Mouse (Mus musculus) C2C12 (cell line): ENCODE measurements at regions not wholly inside any gene's neighbourhood (a gene's known extent, or its start where the extent isn't known, plus 50 kb on each side); places are given as distances from the start of the nearest gene placed in this dataset.

Source experiments
- H3K27me3 ChIP-seq: one replicate; pipeline ENCODE4 v1.6.1; 2011; ENCODE audit not compliant: control insufficient read depth, insufficient read depth, insufficient read length
- H3K36me3 ChIP-seq: one replicate; pipeline ENCODE4 v1.6.1; 2011; ENCODE audit not compliant: control insufficient read depth, insufficient read depth
- H3K4me3 ChIP-seq: one replicate; pipeline ENCODE4 v1.5.1; 2011; ENCODE audit warnings: mild to moderate bottlenecking, control low read depth; ENCODE audit not compliant: poor library complexity, insufficient read depth, severe bottlenecking
- H3K79me2 ChIP-seq: one replicate; pipeline ENCODE4 v1.6.1; 2011; ENCODE audit not compliant: control insufficient read depth, insufficient read depth
- H3K79me3 ChIP-seq: one replicate; pipeline ENCODE4 v1.6.1; 2011; ENCODE audit warnings: low read depth, control low read depth
- H3ac ChIP-seq: one replicate; pipeline ENCODE3; 2011; ENCODE audit warnings: low read depth; ENCODE audit not compliant: control insufficient read depth, insufficient read length
- CEBPB ChIP-seq: IDR thresholded peaks from one replicate; pipeline ENCODE4 v1.6.1; 2011; ENCODE audit warnings: low read depth, mild to moderate bottlenecking, control low read depth, moderate library complexity
- CTCF ChIP-seq: IDR thresholded peaks from one replicate; pipeline ENCODE4 v1.5.1; 2011; ENCODE audit not compliant: control insufficient read depth, insufficient read depth, insufficient read length
- FOSL1 ChIP-seq: IDR thresholded peaks from one replicate; pipeline ENCODE4 v1.8.0; 2011; ENCODE audit warnings: mild to moderate bottlenecking, low read length; ENCODE audit not compliant: poor library complexity, insufficient read depth, severe bottlenecking
- MAX ChIP-seq: IDR thresholded peaks from one replicate; pipeline ENCODE4 v1.6.1; 2011; ENCODE audit warnings: mild to moderate bottlenecking, control low read depth
- MYOD1 ChIP-seq: IDR thresholded peaks from one replicate; pipeline ENCODE4 v1.6.1; 2011; ENCODE audit warnings: low read depth; ENCODE audit not compliant: control insufficient read depth, insufficient read length
- MYOG ChIP-seq: IDR thresholded peaks from one replicate; pipeline ENCODE4 v1.6.1; 2011; ENCODE audit not compliant: control insufficient read depth, insufficient read length; ENCODE audit errors: extremely low read depth
- USF1 ChIP-seq: IDR thresholded peaks from one replicate; pipeline ENCODE4 v1.6.1; 2011; ENCODE audit warnings: low read depth, mild to moderate bottlenecking, control low read depth, moderate library complexity

DNA sequence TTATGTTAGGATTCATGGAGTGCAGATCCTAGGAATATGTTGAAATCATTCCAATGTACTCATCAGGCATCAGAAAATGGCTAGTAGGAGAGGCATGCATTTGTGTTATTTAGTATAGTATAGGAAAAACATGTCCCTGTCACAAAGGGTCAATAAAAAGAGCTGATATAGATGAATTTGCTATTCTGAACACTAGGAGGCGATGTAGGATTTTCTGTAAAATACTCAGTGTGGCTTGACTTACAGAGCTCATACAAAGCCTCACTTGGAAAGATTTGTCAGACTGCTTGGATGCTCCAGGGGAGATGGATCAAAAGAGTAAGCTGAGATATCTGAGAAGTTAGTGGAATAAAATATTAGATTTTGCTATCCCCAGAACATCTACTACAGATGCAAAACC, 107.6 kb upstream of the Try4 start:
- Histone ChIP-seq H3K79me2 (no peaks in the 10 kb centered on the region), H3ac (no peak overlapping the region), H3K27me3 (no peaks in the 10 kb centered on the region), H3K36me3 (no peaks in the 10 kb centered on the region), H3K79me3 (no peaks in the 10 kb centered on the region), H3K4me3 (no peak overlapping the region)
- TF ChIP-seq CTCF (no peak), MYOD1 (no peak), CEBPB (no peak), MYOG (no peak), MAX (no peak), FOSL1 (no peak), USF1 (no peak)

DNA sequence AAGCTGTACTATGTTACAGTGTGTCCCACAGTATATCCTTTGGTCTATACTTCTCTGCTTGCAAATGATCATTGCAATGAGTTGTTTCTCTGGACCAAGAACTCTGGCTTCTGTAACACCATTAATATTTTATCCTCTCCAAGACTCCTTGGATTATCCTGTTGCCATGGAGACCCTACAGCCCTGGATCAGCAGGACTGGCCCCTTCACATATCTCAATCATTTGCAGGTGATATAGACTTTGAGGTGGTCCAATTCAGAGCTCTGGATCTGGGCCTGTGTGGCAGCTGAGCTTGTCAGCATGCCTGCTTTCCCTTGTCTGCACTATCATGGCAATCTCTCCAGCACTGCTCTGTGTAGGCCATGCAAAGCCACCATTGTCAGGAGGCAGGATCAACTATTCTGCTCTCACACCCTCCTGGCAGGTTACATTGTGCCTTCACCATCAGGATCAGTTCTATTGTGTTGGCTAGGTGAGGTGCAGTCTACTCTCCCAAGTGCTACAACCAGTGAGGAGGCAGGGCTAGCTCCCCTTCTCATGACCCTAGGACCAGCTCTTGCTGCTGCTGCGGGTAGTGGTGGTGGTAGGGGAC, 110.2 kb upstream of the Try4 start:
- no peak overlapping the region for H3K4me3 ChIP-seq
- TF ChIP-seq MAX (no peak), USF1 (no peak), FOSL1 (no peak), CEBPB (no peak), MYOG (no peak), CTCF (no peak), MYOD1 (no peak)
- no peak overlapping the region for H3ac ChIP-seq
- H3K36me3 ChIP-seq = no peaks in the 10 kb centered on the region
- H3K27me3 ChIP-seq = no peaks in the 10 kb centered on the region
- H3K79me2 ChIP-seq = no peaks in the 10 kb centered on the region
- no peaks in the 10 kb centered on the region for H3K79me3 ChIP-seq

GRCm38 (mm10) chr6:41188910-41189309, 113.2 kb upstream of the Try4 start:
- no peak for TF ChIP-seq MAX
- no peak for TF ChIP-seq MYOD1
- no peak for TF ChIP-seq USF1
- TF ChIP-seq FOSL1 = no peak
- TF ChIP-seq CTCF = no peak
- no peak for TF ChIP-seq MYOG
- TF ChIP-seq CEBPB = no peak
- Histone ChIP-seq H3K36me3 (no peaks in the 10 kb centered on the region), H3K79me2 (no peaks in the 10 kb centered on the region), H3K4me3 (no peak overlapping the region), H3ac (no peak overlapping the region), H3K27me3 (no peaks in the 10 kb centered on the region), H3K79me3 (no peaks in the 10 kb centered on the region)

- Histone ChIP-seq H3ac (no peak overlapping the region), H3K4me3 (no peak overlapping the region), H3K79me2 (no peaks in the 10 kb centered on the region), H3K27me3 (no peaks in the 10 kb centered on the region), H3K79me3 (no peaks in the 10 kb centered on the region), H3K36me3 (no peaks in the 10 kb centered on the region)
- TF ChIP-seq USF1 = no peak
- TF ChIP-seq CTCF = no peak
- TF ChIP-seq CEBPB = no peak
- TF ChIP-seq FOSL1 = no peak
- TF ChIP-seq MYOG = no peak
- TF ChIP-seq MYOD1 = no peak
- TF ChIP-seq MAX = no peak
Observed at GRCm38 (mm10) chr6:41187966-41188365, 114.1 kb upstream of the Try4 start.

DNA sequence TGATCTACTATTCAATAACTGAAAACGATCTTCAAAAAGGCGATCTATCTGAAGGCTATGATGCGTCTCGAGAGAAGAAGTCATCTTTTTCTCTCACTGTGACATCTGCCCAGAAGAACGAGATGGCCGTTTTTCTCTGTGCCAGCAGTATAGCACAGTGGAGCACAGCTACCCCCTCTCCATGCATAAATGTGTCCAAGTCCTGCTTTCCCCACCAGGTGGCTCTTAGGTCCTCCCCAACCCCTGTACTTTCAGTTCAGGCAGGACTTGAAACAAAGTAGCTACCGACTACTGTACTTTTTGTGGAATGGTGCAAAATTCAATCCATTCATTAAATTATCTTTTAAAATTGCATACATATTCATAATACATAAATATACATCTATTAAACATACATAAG, 123.2 kb upstream of the Try4 start:
- Histone ChIP-seq H3K79me2 (no peaks in the 10 kb centered on the region), H3K36me3 (no peaks in the 10 kb centered on the region), H3K79me3 (no peaks in the 10 kb centered on the region), H3ac (no peak overlapping the region), H3K27me3 (no peaks in the 10 kb centered on the region), H3K4me3 (no peak overlapping the region)
- TF ChIP-seq CEBPB (no peak), MAX (no peak), FOSL1 (no peak), MYOD1 (no peak), CTCF (no peak), USF1 (no peak), MYOG (no peak)

GRCm38 (mm10) chr6:41178019-41178418, 124.0 kb upstream of the Try4 start:
- H3ac ChIP-seq = no peak overlapping the region
- H3K27me3 ChIP-seq = no peaks in the 10 kb centered on the region
- H3K79me2 ChIP-seq = no peaks in the 10 kb centered on the region
- TF ChIP-seq USF1 (no peak), MYOD1 (no peak), MAX (no peak), MYOG (no peak)
- H3K4me3 ChIP-seq = no peak overlapping the region
- H3K79me3 ChIP-seq = no peaks in the 10 kb centered on the region
- no peaks in the 10 kb centered on the region for H3K36me3 ChIP-seq
